Mouse (Mus musculus): ENCODE data around the gene Enah. TPM values are rescaled to one million over a fixed set of nuclear protein-coding genes. Genes with fewer than 3 reads are reported as not detected.

Enah gene
- polyA plus RNA-seq, 1 experiment from 2014 or later, result 0.13 TPM

Other genes with a start within 250 kb of the Enah start
- gene Lbr, start 176.9 kb downstream of the Enah start, polyA plus RNA-seq (2018), result 4.9 to 13.9 TPM (median 13.4 TPM) in 3 replicates
- gene Srp9, start 104.7 kb upstream of the Enah start, polyA plus RNA-seq (2018), result 74.9 to 93.3 TPM (median 75.4 TPM) in 3 replicates
- not detected in 3 replicates for gene Vmn1r1, start 144.5 kb upstream of the Enah start, polyA plus RNA-seq (2018)